Mouse (Mus musculus): ENCODE results near the gene Pum1. TPM values are rescaled to one million over a fixed set of nuclear protein-coding genes. Genes with fewer than 3 reads are reported as not detected.

The Pum1 gene
- polyA plus RNA-seq, 1 experiment from 2014 or later: 16.7 TPM

DNA sequence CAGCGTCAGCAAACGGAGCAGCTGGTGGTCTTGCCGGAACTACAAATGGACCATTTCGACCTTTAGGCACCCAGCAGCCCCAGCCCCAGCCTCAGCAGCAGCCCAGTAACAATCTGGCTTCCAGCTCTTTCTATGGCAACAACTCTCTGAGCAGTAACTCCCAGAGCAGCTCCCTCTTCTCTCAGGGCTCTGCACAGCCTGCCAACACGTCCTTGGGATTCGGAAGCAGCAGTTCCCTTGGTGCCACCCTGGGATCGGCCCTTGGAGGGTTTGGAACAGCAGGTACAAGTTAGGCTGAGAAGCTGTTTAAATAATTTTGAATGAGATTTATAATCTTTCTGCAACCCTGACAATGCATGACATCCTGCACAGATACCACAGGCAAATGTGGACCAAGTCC is 89.5 kb downstream of the Pum1 start:
- Histone ChIP-seq H3K4me3 (ENCODE audit: low read depth, low read length) (no peak overlapping the region), H3K27me3 (ENCODE audit: insufficient read depth, low read length) (no peaks in the 10 kb centered on the region), H3K9ac (replicated peaks) (no peak overlapping the region), H3K4me2 (ENCODE audit: low read depth, low read length) (no peak overlapping the region), H3K36me3 (replicated peaks; ENCODE audit: insufficient read depth, low read length) (peaks cover 87% of the 10 kb centered on the region), H3K4me1 (ENCODE audit: insufficient read depth) (peaks cover 4% of the 10 kb centered on the region; the same call in 1 of the 2 replicates), H3K9me3 (ENCODE audit: low read length) (no peaks in the 10 kb centered on the region), H3K27ac (ENCODE audit: low read depth) (no peak overlapping the region)
- 83% methylated on average over 7 of the region's 7 CpGs for WGBS (ENCODE audit: insufficient replicate concordance)
- ATAC-seq: no peak
- no peak for DNase-seq
- TF ChIP-seq CTCF (IDR thresholded peaks at IDR 0.05; ENCODE audit: low read depth) (no peak), EP300 (IDR thresholded peaks at IDR 0.05; ENCODE audit: low read depth) (no peak)

DNA sequence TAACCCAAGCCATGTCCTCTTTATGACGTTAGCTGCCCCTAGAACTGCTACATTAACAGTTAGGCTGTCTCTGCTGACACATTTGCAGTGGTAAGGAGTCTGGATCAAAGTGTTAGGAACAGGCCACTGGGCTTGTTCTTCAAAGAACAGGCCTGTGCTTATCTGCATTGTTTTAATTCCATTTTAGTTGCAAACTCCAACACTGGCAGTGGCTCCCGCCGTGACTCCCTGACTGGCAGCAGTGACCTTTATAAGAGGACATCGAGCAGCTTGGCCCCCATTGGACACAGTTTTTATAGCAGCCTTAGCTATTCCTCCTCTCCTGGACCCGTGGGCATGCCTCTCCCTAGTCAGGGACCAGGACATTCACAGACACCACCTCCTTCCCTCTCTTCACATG is 90.6 kb downstream of the Pum1 start:
- H3K27me3 ChIP-seq (ENCODE audit: insufficient read depth, low read length): no peaks in the 10 kb centered on the region
- DNase-seq (no peak), ATAC-seq (no peak)
- H3K36me3 ChIP-seq (replicated peaks; ENCODE audit: insufficient read depth, low read length): peaks cover 87% of the 10 kb centered on the region
- no peak overlapping the region for H3K27ac ChIP-seq (ENCODE audit: low read depth)
- peaks cover 4% of the 10 kb centered on the region; the same call in 1 of the 2 replicates for H3K4me1 ChIP-seq (ENCODE audit: insufficient read depth)
- H3K9ac ChIP-seq (replicated peaks): no peak overlapping the region
- H3K4me2 ChIP-seq (ENCODE audit: low read depth, low read length): no peak overlapping the region
- WGBS (ENCODE audit: insufficient replicate concordance): 83% methylated on average over 5 of the region's 5 CpGs
- H3K4me3 ChIP-seq (ENCODE audit: low read depth, low read length): no peak overlapping the region
- no peak for TF ChIP-seq CTCF (IDR thresholded peaks at IDR 0.05; ENCODE audit: low read depth)
- TF ChIP-seq EP300 (IDR thresholded peaks at IDR 0.05; ENCODE audit: low read depth): no peak
- H3K9me3 ChIP-seq (ENCODE audit: low read length): no peaks in the 10 kb centered on the region

DNA sequence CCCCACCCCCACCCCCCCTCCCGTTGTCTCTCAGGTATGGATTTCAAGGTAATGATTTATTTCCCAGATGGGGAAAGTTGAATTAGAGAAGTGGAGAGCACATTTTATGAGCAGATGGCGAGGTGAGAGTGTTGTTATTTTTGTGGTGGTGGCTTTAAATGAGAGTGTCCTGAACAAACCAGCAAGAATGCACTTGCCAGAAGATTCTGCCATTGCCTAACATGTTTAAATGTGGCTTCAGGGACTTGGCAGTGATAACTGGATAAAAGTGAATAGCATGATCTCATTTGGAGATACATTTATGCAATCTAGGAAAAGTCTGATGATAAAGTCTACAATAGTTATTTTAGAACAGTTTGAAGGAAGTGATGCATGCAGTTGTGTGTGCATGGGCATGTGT is 91.7 kb downstream of the Pum1 start:
- H3K9me3 ChIP-seq (ENCODE audit: low read length): no peaks in the 10 kb centered on the region
- ATAC-seq (no peak), DNase-seq (no peak)
- no peak overlapping the region for H3K4me3 ChIP-seq (ENCODE audit: low read depth, low read length)
- WGBS (ENCODE audit: insufficient replicate concordance): 86% methylated on average over 2 of the region's 2 CpGs
- no peak overlapping the region for H3K4me2 ChIP-seq (ENCODE audit: low read depth, low read length)
- no peaks in the 10 kb centered on the region for H3K27me3 ChIP-seq (ENCODE audit: insufficient read depth, low read length)
- H3K9ac ChIP-seq (replicated peaks): no peak overlapping the region
- peaks cover 88% of the 10 kb centered on the region for H3K36me3 ChIP-seq (replicated peaks; ENCODE audit: insufficient read depth, low read length)
- no peak for TF ChIP-seq CTCF (IDR thresholded peaks at IDR 0.05; ENCODE audit: low read depth)
- no peak for TF ChIP-seq EP300 (IDR thresholded peaks at IDR 0.05; ENCODE audit: low read depth)
- H3K27ac ChIP-seq (ENCODE audit: low read depth): no peak overlapping the region
- no peaks in the 10 kb centered on the region for H3K4me1 ChIP-seq (ENCODE audit: insufficient read depth)

- peaks cover 87% of the 10 kb centered on the region for H3K36me3 ChIP-seq (replicated peaks; ENCODE audit: insufficient read depth, low read length)
- no peak overlapping the region for H3K9ac ChIP-seq (replicated peaks)
- DNase-seq: no peak
- no peak overlapping the region for H3K4me2 ChIP-seq (ENCODE audit: low read depth, low read length)
- H3K27me3 ChIP-seq (ENCODE audit: insufficient read depth, low read length): no peaks in the 10 kb centered on the region
- H3K27ac ChIP-seq (ENCODE audit: low read depth): no peak overlapping the region
- no peaks in the 10 kb centered on the region for H3K4me1 ChIP-seq (ENCODE audit: insufficient read depth)
- H3K9me3 ChIP-seq (ENCODE audit: low read length): no peaks in the 10 kb centered on the region
- no peak for ATAC-seq
- H3K4me3 ChIP-seq (ENCODE audit: low read depth, low read length): no peak overlapping the region
- 95% methylated on average over 2 of the region's 2 CpGs for WGBS (ENCODE audit: insufficient replicate concordance)
- TF ChIP-seq CTCF (IDR thresholded peaks at IDR 0.05; ENCODE audit: low read depth) (no peak), EP300 (IDR thresholded peaks at IDR 0.05; ENCODE audit: low read depth) (no peak)
Measured at GRCm38 (mm10) chr4:130759875-130760274, 96.8 kb downstream of the Pum1 start.

GRCm38 (mm10) chr4:130761809-130762208 is 98.7 kb downstream of the Pum1 start:
- no peaks in the 10 kb centered on the region for H3K9me3 ChIP-seq (ENCODE audit: low read length)
- no peak overlapping the region for H3K9ac ChIP-seq (replicated peaks)
- no peak overlapping the region for H3K4me3 ChIP-seq (ENCODE audit: low read depth, low read length)
- ATAC-seq: no peak
- 85% methylated on average over 5 of the region's 5 CpGs for WGBS (ENCODE audit: insufficient replicate concordance)
- H3K36me3 ChIP-seq (replicated peaks; ENCODE audit: insufficient read depth, low read length): peaks cover 89% of the 10 kb centered on the region
- H3K27ac ChIP-seq (ENCODE audit: low read depth): no peak overlapping the region
- no peaks in the 10 kb centered on the region for H3K27me3 ChIP-seq (ENCODE audit: insufficient read depth, low read length)
- TF ChIP-seq EP300 (IDR thresholded peaks at IDR 0.05; ENCODE audit: low read depth): no peak
- no peak for TF ChIP-seq CTCF (IDR thresholded peaks at IDR 0.05; ENCODE audit: low read depth)
- no peak overlapping the region for H3K4me2 ChIP-seq (ENCODE audit: low read depth, low read length)
- H3K4me1 ChIP-seq (ENCODE audit: insufficient read depth): no peaks in the 10 kb centered on the region
- DNase-seq: no peak

- Histone ChIP-seq H3K4me1 (ENCODE audit: insufficient read depth) (no peaks in the 10 kb centered on the region), H3K9me3 (ENCODE audit: low read length) (no peaks in the 10 kb centered on the region), H3K36me3 (replicated peaks; ENCODE audit: insufficient read depth, low read length) (peaks cover 87% of the 10 kb centered on the region), H3K4me2 (ENCODE audit: low read depth, low read length) (no peak overlapping the region), H3K9ac (replicated peaks) (no peak overlapping the region), H3K27me3 (ENCODE audit: insufficient read depth, low read length) (no peaks in the 10 kb centered on the region), H3K27ac (ENCODE audit: low read depth) (no peak overlapping the region), H3K4me3 (ENCODE audit: low read depth, low read length) (no peak overlapping the region)
- ATAC-seq: no peak
- TF ChIP-seq EP300 (IDR thresholded peaks at IDR 0.05; ENCODE audit: low read depth) (no peak), CTCF (IDR thresholded peaks at IDR 0.05; ENCODE audit: low read depth) (no peak)
- WGBS (ENCODE audit: insufficient replicate concordance): 89% methylated on average over 7 of the region's 7 CpGs
- no peak for DNase-seq
Measured at GRCm38 (mm10) chr4:130765399-130766160, 102.5 kb downstream of the Pum1 start.
